Mouse (Mus musculus): ENCODE results near the gene Zfp81. TPM values are rescaled to one million over a fixed set of nuclear protein-coding genes. Genes with fewer than 3 reads are reported as not detected.
A peak's percentile ranks its signal among the peaks of the same experiment; 100 is the strongest.
"Not testable (repeated sequence)": the region's sequence is repeated elsewhere in the genome, so short reads cannot be mapped to it uniquely, and the experiment has no call there.

Zfp81 gene
- 1 to 10 TPM; 2.6 to 2.8 TPM for total RNA-seq (2021)
- long read RNA-seq, experiment 1, partial matches to known transcripts: 0 of 2 reads
- long read RNA-seq, experiment 1, other reads (novel, unspliced or antisense): 2 of 2 reads
- long read RNA-seq, experiment 2, partial matches to known transcripts: 0 of 1 reads
- long read RNA-seq, experiment 2, other reads (novel, unspliced or antisense): 0 of 1 reads

DNA sequence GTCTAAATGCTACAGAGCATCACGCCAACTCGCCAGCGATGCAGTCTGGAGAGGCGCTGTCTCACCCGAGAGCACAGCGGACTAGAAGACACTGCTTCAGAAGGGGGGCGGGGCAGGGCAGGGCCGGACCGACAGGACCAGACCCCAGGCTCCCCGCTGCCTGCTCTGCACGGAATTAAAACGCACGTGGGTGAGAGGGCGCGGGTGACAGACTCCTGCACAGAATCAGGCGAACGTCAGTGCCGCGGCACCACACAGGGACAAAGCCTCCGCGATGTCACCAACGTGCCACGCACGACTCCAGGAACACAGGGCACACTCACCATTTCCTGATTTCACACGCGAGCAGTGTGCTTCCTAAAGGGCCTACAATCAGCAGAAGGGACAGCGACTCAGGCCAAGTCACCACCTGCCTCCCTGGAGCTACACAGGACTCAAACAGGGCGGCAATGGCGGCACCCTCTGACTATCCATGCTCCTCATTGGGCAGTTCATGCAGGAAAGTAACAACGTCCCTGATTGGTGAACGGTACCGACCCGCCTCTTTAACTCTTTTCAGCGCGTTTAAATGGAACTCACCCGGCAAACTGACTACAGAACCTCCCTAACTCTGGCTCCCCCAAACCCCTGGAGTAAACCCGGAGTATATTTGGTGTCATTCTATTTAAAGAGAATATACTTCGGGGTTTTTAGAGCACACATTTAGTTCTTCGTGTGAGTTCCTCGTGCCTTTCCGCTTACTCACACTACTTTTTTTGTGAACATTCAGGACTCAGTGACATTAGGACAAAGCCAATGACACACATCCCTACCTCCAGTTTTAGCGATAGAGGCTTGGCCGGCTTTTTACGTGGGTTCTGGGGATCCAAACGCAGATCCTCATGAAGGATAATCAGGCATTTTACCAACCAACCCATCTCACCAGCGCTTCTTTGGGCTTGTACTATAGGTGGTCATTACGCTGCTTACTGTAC is at the start of gene Zfp81:
Zfp81 (minus strand) TSS at position 468 of the 974 bp plus-strand sequence.
- peak; percentile 80 for DNase-seq

DNA sequence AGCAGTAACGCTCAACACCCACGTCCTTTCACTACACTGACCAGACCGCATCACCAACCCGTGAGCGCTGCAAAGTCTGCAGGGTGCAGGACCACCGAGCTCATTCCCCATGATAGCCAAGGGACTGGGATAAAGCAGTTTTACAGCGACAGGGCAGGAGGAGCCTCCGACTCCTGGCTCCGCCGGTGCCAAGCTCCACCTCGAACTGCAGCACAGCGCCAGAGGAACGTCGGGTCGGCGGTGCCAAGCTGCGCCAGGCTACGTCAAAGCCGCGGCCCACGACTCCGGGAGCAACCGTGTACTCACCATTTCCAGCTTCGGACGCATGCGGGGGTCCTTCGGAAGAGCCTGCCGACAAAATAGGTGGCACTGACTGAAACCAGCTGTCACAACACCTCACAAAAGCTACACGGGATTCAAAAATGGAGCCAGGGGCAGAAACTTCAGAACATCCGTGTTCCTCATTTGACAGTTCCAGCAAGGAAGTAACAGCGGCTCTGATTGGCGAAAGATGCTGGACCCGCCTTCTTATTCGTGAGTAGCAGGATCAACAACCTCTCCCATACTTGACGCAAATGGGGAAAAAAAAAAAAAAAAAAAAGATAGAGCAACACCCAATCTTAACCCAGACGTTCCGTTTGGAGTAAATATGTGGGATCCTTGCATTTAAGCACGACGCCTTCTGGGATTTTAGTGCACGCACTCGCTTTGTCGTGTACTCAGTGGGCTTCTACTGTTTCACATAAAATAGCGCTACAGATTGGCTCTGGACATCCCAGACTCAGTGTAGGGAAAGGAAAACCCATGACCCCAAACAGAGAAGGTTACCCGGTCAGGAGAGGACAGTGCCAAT is 35.7 kb upstream of the Zfp81 start, which contains the start of gene Zfp101:
Zfp101 (minus strand) TSS at position 460 of the 853 bp plus-strand sequence.
- DNase-seq: peak; percentile 89

DNA sequence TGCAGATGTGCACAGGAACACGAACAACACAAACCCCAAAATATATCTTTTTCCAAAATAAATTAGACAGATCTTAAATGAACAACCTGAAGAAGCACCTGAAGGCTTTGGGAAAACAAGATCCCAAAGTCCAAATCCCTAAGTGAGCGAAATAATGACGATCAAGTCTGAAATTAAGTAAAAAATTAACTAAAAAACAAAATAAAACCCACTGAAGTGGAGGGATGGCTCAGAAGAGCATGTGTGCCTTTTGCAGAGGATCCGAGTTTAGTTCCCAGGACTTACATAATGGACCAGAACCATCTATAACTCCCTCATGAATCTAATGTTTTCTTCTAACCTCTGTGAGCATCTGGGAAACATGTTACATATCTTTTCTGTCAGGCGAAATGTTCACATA is 33.6 kb upstream of the Zfp81 start:
- no peak for DNase-seq

DNA sequence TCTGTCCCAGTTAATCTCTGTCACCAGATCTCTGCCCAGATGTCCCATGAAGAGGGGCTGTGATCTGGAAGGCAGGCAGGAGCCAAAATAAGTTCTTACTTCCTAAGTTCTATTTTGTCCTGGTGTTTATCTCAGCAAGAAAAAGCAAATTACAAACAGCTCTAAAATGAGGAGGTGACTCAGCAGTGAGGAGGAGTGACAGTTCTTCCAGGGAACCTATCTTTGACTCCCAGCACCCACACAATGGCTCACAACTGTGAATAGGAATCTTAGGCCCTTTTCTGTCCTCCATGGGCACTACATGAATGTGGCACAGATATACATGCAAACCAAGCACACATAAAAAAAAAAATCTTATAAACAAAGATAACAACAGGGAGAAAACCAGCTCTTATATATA is 27.0 kb upstream of the Zfp81 start:
- DNase-seq: no peak

DNA sequence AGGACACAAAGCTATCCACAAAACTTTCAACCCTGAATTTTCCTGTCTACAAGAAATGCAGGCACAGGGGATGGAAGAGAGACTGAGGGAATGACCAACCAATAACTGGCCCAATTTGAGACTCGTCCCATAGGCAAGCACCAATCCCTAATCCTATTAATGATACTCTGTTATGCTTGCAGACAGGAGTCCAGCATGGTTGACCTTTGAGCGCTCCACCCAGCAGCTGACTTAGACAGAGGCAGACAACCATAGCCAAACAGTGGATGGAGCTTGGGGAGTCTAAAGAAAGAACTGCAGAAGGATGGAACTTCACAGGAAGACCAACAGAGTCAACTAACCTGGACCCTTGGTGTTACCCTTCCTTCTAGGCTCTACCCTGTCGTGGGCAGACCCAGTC is 14.1 kb upstream of the Zfp81 start:
- no peak for DNase-seq

DNA sequence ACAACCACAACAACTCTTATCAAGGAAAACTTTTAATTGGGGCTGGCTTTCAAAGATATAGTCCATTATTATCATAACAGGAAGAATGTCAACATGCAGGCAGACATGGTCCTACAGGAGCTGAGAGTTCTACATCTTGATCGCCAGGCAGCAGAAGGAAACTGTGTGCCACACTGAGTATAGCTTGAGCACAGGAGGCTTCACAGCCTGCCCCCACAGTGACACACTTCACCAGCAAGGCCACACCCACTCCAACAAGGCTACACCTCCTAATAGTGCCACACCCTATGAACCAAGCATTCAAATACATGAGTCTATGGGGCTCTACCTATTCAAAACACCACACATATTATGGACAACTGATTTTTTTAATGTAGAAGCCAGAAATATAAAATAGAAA is 5.7 kb downstream of the Zfp81 start:
- no peak for DNase-seq

DNA sequence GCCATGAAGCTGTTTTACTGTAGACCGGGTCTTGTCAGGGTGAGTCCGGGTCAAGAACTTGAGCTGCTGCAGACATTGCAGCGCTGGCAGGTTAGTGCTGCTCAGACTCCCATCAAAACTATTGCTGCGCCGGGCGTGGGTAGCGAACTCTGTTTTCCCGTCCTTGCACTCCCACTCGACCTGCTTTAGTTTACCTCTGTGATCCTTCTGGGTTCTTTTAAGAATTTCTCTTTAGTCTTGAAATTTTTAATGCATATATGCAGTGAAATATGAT is 68.9 kb downstream of the Zfp81 start:
- DNase-seq: not testable (repeated sequence)

DNA sequence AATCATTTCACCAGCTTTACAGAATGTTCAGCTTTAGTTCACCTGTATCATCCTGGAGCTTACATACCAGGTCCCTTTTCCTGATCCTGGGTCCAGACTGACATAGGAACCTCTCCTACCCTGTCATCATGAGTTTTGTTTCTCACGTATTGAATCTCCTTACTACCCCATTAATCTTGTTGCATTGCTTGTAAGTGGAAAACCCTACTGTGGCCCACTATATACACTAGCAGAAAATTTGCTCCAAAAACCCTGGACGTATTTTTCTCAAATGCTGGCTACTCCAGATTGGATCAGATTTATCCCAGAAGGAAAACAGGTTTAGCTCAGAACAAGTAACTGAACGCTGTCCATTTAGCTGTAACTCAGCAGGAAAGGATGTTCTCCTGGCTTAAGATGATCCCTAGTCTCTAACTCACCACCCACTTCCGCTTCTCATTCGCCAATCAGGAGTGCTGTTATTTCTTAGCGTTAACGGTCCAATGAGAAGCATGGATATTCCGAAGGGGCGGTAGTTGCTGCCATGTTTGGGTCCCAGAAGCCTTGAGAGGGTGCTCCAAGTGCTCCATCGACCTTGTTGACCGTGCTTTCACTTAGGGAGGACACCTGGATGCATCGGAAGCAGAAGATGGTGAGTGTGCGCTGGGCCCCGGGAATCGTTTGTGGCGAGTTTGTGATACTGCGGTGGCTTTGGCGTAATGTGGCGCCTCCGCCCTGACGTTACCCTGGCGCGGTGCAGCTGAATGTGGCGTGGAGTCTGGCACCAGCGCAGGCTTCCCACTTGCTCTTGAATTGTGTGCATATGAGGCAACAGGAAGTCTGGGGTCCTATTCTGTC is 69.4 kb downstream of the Zfp81 start, which contains the start of gene Zfp955b:
Zfp955b (plus strand) TSS at position 506 of the 837 bp plus-strand sequence.
- DNase-seq: not testable (repeated sequence)

Other genes with a start within 250 kb of the Zfp81 start
- under 1 TPM; 0.16 to 0.41 TPM for gene Morc2b, start 219.2 kb downstream of the Zfp81 start, total RNA-seq (2021)
- not detected for gene Olfr55, start 190.4 kb downstream of the Zfp81 start, total RNA-seq (2021)
- not detected for gene Olfr239, start 167.6 kb downstream of the Zfp81 start, total RNA-seq (2021)
- gene Olfr1564, start 137.2 kb downstream of the Zfp81 start, total RNA-seq (2021): under 1 TPM; 0.18 to 0.19 TPM
- 1 to 10 TPM; 5.0 to 5.1 TPM for gene Zfp955a, start 103.7 kb downstream of the Zfp81 start, total RNA-seq (2021)
- gene Olfr63, start 94.2 kb downstream of the Zfp81 start, total RNA-seq (2021): not detected
- 10 to 100 TPM; 10.4 to 10.9 TPM for gene Zfp955b, start 69.3 kb downstream of the Zfp81 start, total RNA-seq (2021)
- 1 to 10 TPM; 3.3 to 4.7 TPM for gene Zfp101, start 35.8 kb upstream of the Zfp81 start, total RNA-seq (2021)
- gene Actl9, start 74.0 kb upstream of the Zfp81 start, total RNA-seq (2021): not detected
- gene Adamts10, start 165.3 kb upstream of the Zfp81 start, total RNA-seq (2021): 10 to 100 TPM; 12.1 to 13.2 TPM
- gene Myo1f, start 196.8 kb upstream of the Zfp81 start, total RNA-seq (2021): under 1 TPM; 0.62 to 1.00 TPM

Measured in gastrocnemius, postnatal 25 days (tissue).